Mouse (Mus musculus): ENCODE measurements around the gene Gm3415. TPM values are rescaled to one million over a fixed set of nuclear protein-coding genes. Genes with fewer than 3 reads are reported as not detected.

The Gm3415 gene
- polyA plus RNA-seq, 1 experiment: not detected

DNA sequence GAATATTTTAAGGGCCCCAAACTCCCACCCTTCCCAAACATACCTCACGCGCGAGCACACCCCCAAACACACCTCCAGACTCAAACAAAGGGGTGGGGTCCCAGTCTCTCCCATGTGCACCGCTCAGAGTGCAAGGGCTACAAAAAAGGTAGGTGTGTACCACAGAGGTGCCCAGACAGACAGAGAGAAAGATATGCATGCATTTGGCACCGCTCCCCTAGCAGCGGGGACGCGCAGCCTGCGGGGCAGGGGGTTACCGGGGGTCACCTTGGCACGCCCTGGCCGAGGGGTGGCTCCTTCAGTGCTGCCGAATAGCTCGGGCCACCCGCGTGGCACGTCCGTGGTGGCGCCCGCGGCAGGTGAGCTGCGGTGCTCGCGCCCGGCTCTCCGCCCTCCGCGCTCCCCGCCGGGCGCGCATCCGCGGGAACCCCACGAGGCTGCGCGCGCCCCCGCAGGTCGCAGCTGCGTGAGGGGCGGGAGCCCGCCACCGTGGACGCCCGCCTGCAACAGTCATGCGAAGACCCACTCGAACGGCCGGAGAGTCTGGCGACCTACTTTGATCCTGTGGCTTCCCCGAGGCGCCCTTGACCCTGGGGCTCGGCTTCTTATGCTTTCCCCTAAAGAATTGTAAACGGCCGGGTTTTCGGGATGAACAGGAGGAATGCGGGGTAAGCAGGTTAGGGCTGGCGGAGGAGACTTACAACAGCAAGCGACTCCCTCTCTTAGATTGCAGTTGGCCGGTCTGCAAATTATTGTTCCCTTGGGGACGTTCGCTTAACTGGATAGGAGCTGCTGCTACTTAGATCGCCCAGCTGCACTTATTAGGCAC, 28.8 kb downstream of the Gm3415 start, which contains the start of gene Gpr12:
TSS of gene Gpr12 (minus strand) at position 762 of the 829 bp plus-strand sequence.
- Histone ChIP-seq H3K4me3 (replicated peaks; ENCODE audit: extremely low read depth, low read depth, low read length) (no peak within 1 kb of the TSS), H3K4me1 (ENCODE audit: control insufficient read depth, insufficient read depth, low read length) (no peaks in the 10 kb centered on the region)
- 2% methylated on average over 64 of the region's 64 CpGs for WGBS
- no peak for DNase-seq
- no peak for TF ChIP-seq CTCF (IDR thresholded peaks at IDR 0.05; ENCODE audit: insufficient read depth, low read length)
- no peak for TF ChIP-seq POLR2A (IDR thresholded peaks at IDR 0.05; ENCODE audit: borderline replicate concordance, extremely low read depth, low read depth, low read length)

DNA sequence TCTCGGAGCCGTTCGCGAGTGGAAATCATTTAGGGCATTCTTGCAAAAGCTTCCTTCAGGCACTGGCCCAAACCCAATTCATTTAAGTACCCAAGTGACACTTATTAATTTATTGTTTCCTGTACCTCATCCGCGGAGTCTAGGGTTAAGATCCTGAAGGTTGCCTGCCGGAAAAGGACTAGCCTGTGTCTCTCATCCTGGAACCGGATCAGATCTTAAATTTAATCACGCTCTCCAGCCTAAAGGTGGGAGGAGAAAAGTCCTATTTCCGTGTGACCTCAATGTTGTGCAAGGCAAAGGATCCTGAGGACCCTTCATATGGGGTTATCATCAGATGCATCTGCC, 29.3 kb downstream of the Gm3415 start:
- 2% methylated on average over 10 of the region's 10 CpGs for WGBS
- H3K4me1 ChIP-seq (ENCODE audit: control insufficient read depth, insufficient read depth, low read length): no peaks in the 10 kb centered on the region
- no peak overlapping the region for H3K4me3 ChIP-seq (replicated peaks; ENCODE audit: extremely low read depth, low read depth, low read length)
- TF ChIP-seq POLR2A (IDR thresholded peaks at IDR 0.05; ENCODE audit: borderline replicate concordance, extremely low read depth, low read depth, low read length): no peak
- no peak for TF ChIP-seq CTCF (IDR thresholded peaks at IDR 0.05; ENCODE audit: insufficient read depth, low read length)
- no peak for DNase-seq

DNA sequence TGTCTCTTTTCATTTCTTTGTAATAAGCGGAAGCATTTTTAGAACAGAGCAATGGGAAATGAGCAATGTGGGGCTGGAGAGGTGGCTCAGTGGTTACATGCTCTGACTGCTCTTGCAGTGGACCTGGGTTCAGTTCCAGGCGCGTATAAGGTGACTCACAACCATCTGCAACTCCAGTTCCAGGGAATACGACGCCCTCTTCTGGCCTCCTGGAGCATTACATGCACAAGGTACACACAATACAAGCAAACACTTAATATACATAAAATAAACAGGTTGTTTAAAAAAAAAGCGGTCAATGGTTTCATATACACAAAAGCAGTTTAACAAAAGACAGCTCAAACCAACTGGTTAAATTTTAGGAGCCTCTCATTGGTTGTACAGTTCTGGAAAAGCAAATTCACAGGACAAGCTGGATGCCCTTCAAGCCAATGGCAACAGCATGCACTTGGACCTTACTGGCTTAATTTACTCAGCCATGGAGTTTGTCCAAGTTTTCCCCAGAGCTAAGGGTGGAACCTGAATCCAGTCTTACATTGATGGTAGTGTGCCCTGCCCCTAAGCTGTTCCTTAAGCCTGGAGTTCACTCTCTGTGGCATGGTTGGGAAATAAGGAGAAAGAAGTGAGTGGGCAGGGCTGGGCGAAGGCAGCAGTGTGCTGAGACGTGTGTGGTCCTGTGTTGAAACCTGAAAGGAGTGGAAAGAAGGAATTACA, 30.6 kb downstream of the Gm3415 start:
- DNase-seq: no peak
- Histone ChIP-seq H3K4me3 (replicated peaks; ENCODE audit: extremely low read depth, low read depth, low read length) (no peak overlapping the region), H3K4me1 (ENCODE audit: control insufficient read depth, insufficient read depth, low read length) (no peaks in the 10 kb centered on the region)
- TF ChIP-seq POLR2A (IDR thresholded peaks at IDR 0.05; ENCODE audit: borderline replicate concordance, extremely low read depth, low read depth, low read length) (no peak), CTCF (IDR thresholded peaks at IDR 0.05; ENCODE audit: insufficient read depth, low read length) (no peak)
- 67% methylated on average over 8 of the region's 8 CpGs for WGBS

DNA sequence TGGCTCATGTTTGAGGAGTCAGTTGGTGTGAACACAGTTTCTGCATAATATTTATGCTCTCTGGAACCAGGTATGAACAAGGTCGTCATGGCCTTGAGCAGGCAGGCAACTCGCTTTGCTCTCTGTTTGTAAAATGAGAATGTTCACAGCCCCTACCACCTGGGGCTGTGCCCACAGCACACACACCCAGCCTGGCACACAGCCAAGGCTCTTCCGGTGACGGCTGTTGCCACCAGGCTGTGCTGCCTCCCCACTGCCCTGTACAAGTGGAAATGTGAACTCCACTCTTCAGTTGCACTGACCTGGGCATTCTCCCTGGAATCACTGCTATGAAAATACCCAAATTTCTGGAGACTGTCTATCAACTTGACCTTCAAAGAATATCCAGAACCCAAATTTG, 35.1 kb downstream of the Gm3415 start:
- DNase-seq: no peak
- TF ChIP-seq CTCF (IDR thresholded peaks at IDR 0.05; ENCODE audit: insufficient read depth, low read length) (no peak), POLR2A (IDR thresholded peaks at IDR 0.05; ENCODE audit: borderline replicate concordance, extremely low read depth, low read depth, low read length) (no peak)
- Histone ChIP-seq H3K4me1 (ENCODE audit: control insufficient read depth, insufficient read depth, low read length) (no peaks in the 10 kb centered on the region), H3K4me3 (replicated peaks; ENCODE audit: extremely low read depth, low read depth, low read length) (no peak overlapping the region)
- 42% methylated on average over 4 of the region's 4 CpGs for WGBS

DNA sequence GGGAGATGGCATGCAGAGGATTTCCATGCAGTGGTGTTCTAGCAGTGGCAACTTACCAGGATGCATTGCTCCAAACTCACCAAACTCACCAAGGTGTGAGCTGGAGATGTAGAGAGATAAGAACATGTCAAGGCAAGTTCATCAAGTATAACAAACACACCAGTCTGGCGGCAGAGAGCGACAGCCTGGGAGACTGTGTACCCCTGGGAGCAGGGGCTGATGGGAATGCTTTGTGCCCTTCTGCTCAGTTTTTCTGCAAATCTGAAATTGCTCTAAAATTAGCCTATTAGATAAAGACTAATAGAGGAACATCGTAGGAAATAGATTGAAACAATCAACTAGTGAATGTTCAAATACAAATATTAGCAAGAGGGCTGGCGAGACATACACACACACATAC, 35.7 kb downstream of the Gm3415 start:
- DNase-seq: no peak
- TF ChIP-seq CTCF (IDR thresholded peaks at IDR 0.05; ENCODE audit: insufficient read depth, low read length): no peak
- no peak for TF ChIP-seq POLR2A (IDR thresholded peaks at IDR 0.05; ENCODE audit: borderline replicate concordance, extremely low read depth, low read depth, low read length)
- Histone ChIP-seq H3K4me3 (replicated peaks; ENCODE audit: extremely low read depth, low read depth, low read length) (no peak overlapping the region), H3K4me1 (ENCODE audit: control insufficient read depth, insufficient read depth, low read length) (no peaks in the 10 kb centered on the region)
- 80% methylated on average over 4 of the region's 4 CpGs for WGBS

DNA sequence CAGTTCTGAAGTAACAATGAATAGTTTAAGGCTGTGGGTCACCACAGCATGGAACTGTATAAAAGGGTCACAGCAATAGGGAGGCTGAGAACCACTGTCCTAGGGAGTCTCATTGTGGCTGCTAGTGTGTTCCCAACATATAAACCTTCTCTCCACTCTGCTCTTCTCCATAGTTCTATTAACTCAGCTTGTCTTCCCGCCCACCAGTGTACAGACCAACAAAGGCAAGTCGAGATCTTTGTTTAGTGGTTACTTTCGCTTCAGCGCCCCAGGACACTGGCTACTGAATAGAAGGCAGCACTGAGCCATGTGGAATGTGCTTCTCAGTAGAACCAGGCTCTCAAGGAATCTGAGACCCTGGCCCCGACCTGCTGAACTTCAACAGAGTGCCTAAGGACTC, 36.6 kb downstream of the Gm3415 start:
- 68% methylated on average over 5 of the region's 5 CpGs for WGBS
- Histone ChIP-seq H3K4me3 (replicated peaks; ENCODE audit: extremely low read depth, low read depth, low read length) (no peak overlapping the region), H3K4me1 (ENCODE audit: control insufficient read depth, insufficient read depth, low read length) (no peaks in the 10 kb centered on the region)
- TF ChIP-seq POLR2A (IDR thresholded peaks at IDR 0.05; ENCODE audit: borderline replicate concordance, extremely low read depth, low read depth, low read length) (no peak), CTCF (IDR thresholded peaks at IDR 0.05; ENCODE audit: insufficient read depth, low read length) (no peak)
- no peak for DNase-seq

DNA sequence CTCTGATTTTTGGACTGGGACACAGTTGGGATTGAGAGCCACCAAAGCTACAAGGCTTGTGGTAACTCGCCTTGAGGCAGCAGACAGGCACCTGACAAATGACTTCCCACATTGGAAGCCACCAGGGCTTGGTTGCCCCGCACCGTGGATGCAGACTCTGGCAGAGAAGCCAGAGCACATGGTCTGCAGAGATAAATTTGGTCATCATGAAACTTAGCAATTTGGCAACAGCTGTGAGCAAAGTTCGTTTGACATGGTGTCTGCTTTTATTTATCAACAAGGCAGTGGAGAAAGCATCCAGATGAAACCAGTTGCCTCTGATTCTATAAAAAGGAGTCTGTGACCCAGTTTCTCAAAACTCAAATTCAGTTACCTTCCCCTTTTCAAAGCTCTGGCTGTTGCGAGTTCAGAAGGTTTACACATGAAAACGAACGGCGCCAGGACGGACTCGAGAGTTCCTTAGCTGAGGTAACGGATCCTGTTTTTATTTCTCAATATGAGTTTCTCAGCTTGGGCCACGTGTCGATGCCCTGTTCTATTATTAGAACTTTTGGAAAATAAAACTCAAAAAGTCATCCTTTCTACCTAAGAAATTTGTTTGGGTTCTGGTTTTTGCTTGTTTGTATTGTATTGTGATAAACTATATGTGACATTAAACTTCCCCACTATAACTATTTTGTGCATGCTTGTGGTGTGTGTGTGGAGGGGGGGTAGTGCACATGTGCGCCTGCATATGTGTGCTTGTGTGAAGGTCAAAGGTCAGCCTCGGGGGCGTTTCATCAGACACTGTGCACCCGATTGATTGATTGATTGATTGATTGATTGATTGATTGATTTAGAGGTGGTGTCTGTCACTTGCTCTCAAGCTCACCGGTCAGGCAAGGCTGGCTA, 40.9 kb downstream of the Gm3415 start:
- TF ChIP-seq POLR2A (IDR thresholded peaks at IDR 0.05; ENCODE audit: borderline replicate concordance, extremely low read depth, low read depth, low read length): no peak
- no peak for TF ChIP-seq CTCF (IDR thresholded peaks at IDR 0.05; ENCODE audit: insufficient read depth, low read length)
- Histone ChIP-seq H3K4me1 (ENCODE audit: control insufficient read depth, insufficient read depth, low read length) (no peaks in the 10 kb centered on the region), H3K4me3 (replicated peaks; ENCODE audit: extremely low read depth, low read depth, low read length) (no peak overlapping the region)
- WGBS: 56% methylated on average over 18 of the region's 18 CpGs
- DNase-seq: no peak

DNA sequence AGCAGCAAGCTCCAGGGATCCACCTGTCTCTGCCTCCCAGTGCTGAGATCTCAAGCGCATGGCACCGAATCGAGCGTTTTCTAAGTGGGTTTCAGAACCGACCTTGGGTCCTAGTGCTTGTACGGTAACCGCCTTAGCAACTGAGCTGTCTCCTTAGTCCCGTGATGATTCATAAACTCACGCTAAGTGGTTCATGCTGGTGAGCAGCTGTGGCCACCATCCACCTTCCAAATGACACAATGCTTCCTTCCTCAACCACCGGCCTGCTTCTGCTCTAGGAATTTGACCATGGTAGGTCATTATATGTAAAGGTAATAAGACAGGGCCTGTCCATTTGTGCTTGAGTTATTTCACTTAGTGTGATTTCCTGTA, 41.6 kb downstream of the Gm3415 start:
- no peak overlapping the region for H3K4me3 ChIP-seq (replicated peaks; ENCODE audit: extremely low read depth, low read depth, low read length)
- DNase-seq: no peak
- H3K4me1 ChIP-seq (ENCODE audit: control insufficient read depth, insufficient read depth, low read length): no peaks in the 10 kb centered on the region
- 73% methylated on average over 10 of the region's 10 CpGs for WGBS
- TF ChIP-seq POLR2A (IDR thresholded peaks at IDR 0.05; ENCODE audit: borderline replicate concordance, extremely low read depth, low read depth, low read length): no peak
- TF ChIP-seq CTCF (IDR thresholded peaks at IDR 0.05; ENCODE audit: insufficient read depth, low read length): no peak
